ENCODE assay signal across 23 mouse cellular contexts in the genomic region with DNA sequence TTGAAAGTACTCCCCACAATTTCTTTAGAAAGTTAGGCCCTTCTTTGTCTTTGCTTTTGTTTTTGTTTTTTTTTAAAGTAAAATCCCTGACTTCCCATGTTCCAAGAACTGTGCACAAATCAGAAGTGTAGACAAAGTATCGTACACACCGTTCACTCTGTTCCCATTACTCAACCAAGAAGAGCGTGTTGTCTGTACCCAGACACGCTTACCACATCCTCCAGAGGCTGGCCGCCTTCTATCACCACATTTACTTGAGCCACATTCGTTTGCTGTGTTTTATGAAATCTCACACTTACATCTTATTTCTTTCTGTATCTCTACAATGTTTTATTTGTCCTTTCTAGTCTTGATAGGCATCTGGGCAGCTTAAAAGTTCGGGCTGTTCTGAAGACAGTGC.
A peak's percentile ranks its signal among the peaks of the same experiment; 100 is the strongest.
DNase-seq lines count a peak whose midpoint lies in the region; TF ChIP-seq lines count a peak whose summit lies in the region.
"Had no signal": no experiment of that assay in that cellular context is flagged by ENCODE, and none has a peak within 500 bp of the region (broad histone marks: within the 10 kb centered on the region; RNA-seq: fewer than 3 reads in every experiment).

No protein-coding gene starts in this region.

- no peaks in the 10 kb centered on the region for H3K9me3 ChIP-seq in hindbrain, embryonic 10.5 days
- H3K9me3 ChIP-seq in midbrain, embryonic 10.5 days (replicated peaks) = no peaks in the 10 kb centered on the region
- H3K9me3 ChIP-seq: embryonic facial prominence, embryonic 13.5 days; forebrain, embryonic 10.5 days; forebrain, embryonic 15.5 days; hindbrain, embryonic 13.5 days; kidney, embryonic 15.5 days; neural tube, embryonic 13.5 days had no signal

- intact Hi-C loops in heart, postnatal 10 days (cut with DNase I) = loop anchor here (5.0 kb wide), 1 partner anchor 37 kb away; no protein-coding TSS in a partner anchor

- TF ChIP-seq POLR2A in thymus, adult 2 months (IDR thresholded peaks at IDR 0.05; ENCODE audit: control insufficient read depth, extremely low read depth, insufficient read depth, low read length, poor library complexity) = no peak

- no peak overlapping the region for H3K4me3 ChIP-seq in thymus, adult 2 months (ENCODE audit: control insufficient read depth, insufficient read depth, low read length)
- H3K4me3 ChIP-seq in brown adipose tissue, adult 24 weeks (ENCODE audit: insufficient read depth, low read depth, low read length) = no peak overlapping the region
- H3K4me3 ChIP-seq in hindbrain, embryonic 10.5 days = no peak overlapping the region
- H3K4me3 ChIP-seq in midbrain, embryonic 10.5 days = no peak overlapping the region
- H3K4me3 ChIP-seq: embryonic facial prominence, embryonic 13.5 days; forebrain, embryonic 10.5 days; forebrain, embryonic 15.5 days; hindbrain, embryonic 13.5 days; kidney, embryonic 15.5 days; neural tube, embryonic 13.5 days had no signal

- TF ChIP-seq CTCF in thymus, adult 2 months (IDR thresholded peaks at IDR 0.05; ENCODE audit: borderline replicate concordance, control insufficient read depth, extremely low read depth, insufficient read depth, low read length, poor library complexity) = no peak

- 27% methylated on average over 7 of the region's 7 CpGs for WGBS in thymus, adult 2 months
- 88% methylated on average over 7 of the region's 7 CpGs for WGBS in hindbrain, embryonic 10.5 days
- 89% methylated on average over 7 of the region's 7 CpGs for WGBS in midbrain, embryonic 10.5 days

- H3K27me3 ChIP-seq in thymus, adult 2 months (ENCODE audit: control insufficient read depth, insufficient read depth, low read length) = no peaks in the 10 kb centered on the region
- no peaks in the 10 kb centered on the region for H3K27me3 ChIP-seq in hindbrain, embryonic 10.5 days (ENCODE audit: insufficient read depth, poor library complexity, severe bottlenecking)
- no peaks in the 10 kb centered on the region for H3K27me3 ChIP-seq in midbrain, embryonic 10.5 days (ENCODE audit: low read depth, poor library complexity, severe bottlenecking)
- H3K27me3 ChIP-seq: embryonic facial prominence, embryonic 13.5 days; forebrain, embryonic 15.5 days; hindbrain, embryonic 13.5 days; kidney, embryonic 15.5 days; neural tube, embryonic 13.5 days had no signal

- H3K4me1 ChIP-seq in thymus, adult 2 months (replicated peaks; ENCODE audit: control insufficient read depth, insufficient read depth, low read length) = peaks cover 22% of the 10 kb centered on the region
- H3K4me1 ChIP-seq in brown adipose tissue, adult 24 weeks (ENCODE audit: control insufficient read depth, insufficient read depth, insufficient read length, low read length) = peaks cover 40% of the 10 kb centered on the region
- peaks cover 21% of the 10 kb centered on the region for H3K4me1 ChIP-seq in hindbrain, embryonic 10.5 days (replicated peaks)
- H3K4me1 ChIP-seq in midbrain, embryonic 10.5 days = peaks cover 23% of the 10 kb centered on the region
- H3K4me1 ChIP-seq: hindbrain, embryonic 13.5 days; neural tube, embryonic 13.5 days had no signal

- peaks cover 24% of the 10 kb centered on the region for H3K36me3 ChIP-seq in thymus, adult 2 months (ENCODE audit: control insufficient read depth, insufficient read depth, low read length)
- no peaks in the 10 kb centered on the region for H3K36me3 ChIP-seq in hindbrain, embryonic 10.5 days
- H3K36me3 ChIP-seq in midbrain, embryonic 10.5 days = no peaks in the 10 kb centered on the region
- H3K36me3 ChIP-seq: embryonic facial prominence, embryonic 13.5 days; forebrain, embryonic 10.5 days; forebrain, embryonic 15.5 days; hindbrain, embryonic 13.5 days; kidney, embryonic 15.5 days; neural tube, embryonic 13.5 days had no signal

- no peak overlapping the region for H3K27ac ChIP-seq in thymus, adult 2 months (ENCODE audit: control insufficient read depth, insufficient read depth, low read length)
- peak overlapping the region; percentile 48 for H3K27ac ChIP-seq in brown adipose tissue, adult 24 weeks (replicated peaks; ENCODE audit: low read depth, low read length)
- no peak overlapping the region for H3K27ac ChIP-seq in hindbrain, embryonic 10.5 days
- no peak overlapping the region for H3K27ac ChIP-seq in midbrain, embryonic 10.5 days (replicated peaks)
- H3K27ac ChIP-seq: embryonic facial prominence, embryonic 13.5 days; forebrain, embryonic 10.5 days; forebrain, embryonic 15.5 days; hindbrain, embryonic 13.5 days; kidney, embryonic 15.5 days; liver, embryonic 14.5 days; neural tube, embryonic 13.5 days had no signal

- peak; percentile 84 for DNase-seq in heart, adult 11 months
- no peak for DNase-seq in heart, postnatal 10 days
- DNase-seq in thymus, postnatal 0 days (ENCODE audit: low spot score) = peak; percentile 29
- no peak for DNase-seq in thymus, adult 2 months
- no peak for DNase-seq in hindbrain, embryonic 10.5 days (ENCODE audit: low spot score)
- no peak for DNase-seq in midbrain, embryonic 10.5 days (ENCODE audit: low spot score)
- DNase-seq: adrenal gland, postnatal 10 days; cerebellum, adult 18-20 months; cerebellum, postnatal 10 days; heart, postnatal 36 days; kidney, adult 11 months; kidney, postnatal 25 days; liver; lung, embryonic 14.5 days; right cerebral cortex, postnatal 4 days had no signal

Comparison
In these comparisons a context has a peak if more than half of its experiments do, and no peak if none do; other contexts are left out.
1. DNase-seq: peak in heart, adult 11 months (single experiment) and thymus, postnatal 0 days (single experiment); none in heart, postnatal 10 days (0 of 2), thymus, adult 2 months (single experiment), hindbrain, embryonic 10.5 days (single experiment) and midbrain, embryonic 10.5 days (single experiment).